Mouse (Mus musculus) effector memory CD4-positive, alpha-beta T cell, adult 7 months (primary cell): Measurements from ENCODE around the gene Pi4kb. TPM values are rescaled to one million over a fixed set of nuclear protein-coding genes. Genes with fewer than 3 reads are reported as not detected.

ENCODE experiments used
- polyA plus RNA-seq: library from polyadenylated mRNA; unstranded; fragments of 100-300 nt; shearing (Covaris generic); gene quantifications from one replicate; pipeline ENCODE4 v1.2.1, GENCODE M21; 2017

The Pi4kb gene
- polyA plus RNA-seq: 17.4 TPM

DNA sequence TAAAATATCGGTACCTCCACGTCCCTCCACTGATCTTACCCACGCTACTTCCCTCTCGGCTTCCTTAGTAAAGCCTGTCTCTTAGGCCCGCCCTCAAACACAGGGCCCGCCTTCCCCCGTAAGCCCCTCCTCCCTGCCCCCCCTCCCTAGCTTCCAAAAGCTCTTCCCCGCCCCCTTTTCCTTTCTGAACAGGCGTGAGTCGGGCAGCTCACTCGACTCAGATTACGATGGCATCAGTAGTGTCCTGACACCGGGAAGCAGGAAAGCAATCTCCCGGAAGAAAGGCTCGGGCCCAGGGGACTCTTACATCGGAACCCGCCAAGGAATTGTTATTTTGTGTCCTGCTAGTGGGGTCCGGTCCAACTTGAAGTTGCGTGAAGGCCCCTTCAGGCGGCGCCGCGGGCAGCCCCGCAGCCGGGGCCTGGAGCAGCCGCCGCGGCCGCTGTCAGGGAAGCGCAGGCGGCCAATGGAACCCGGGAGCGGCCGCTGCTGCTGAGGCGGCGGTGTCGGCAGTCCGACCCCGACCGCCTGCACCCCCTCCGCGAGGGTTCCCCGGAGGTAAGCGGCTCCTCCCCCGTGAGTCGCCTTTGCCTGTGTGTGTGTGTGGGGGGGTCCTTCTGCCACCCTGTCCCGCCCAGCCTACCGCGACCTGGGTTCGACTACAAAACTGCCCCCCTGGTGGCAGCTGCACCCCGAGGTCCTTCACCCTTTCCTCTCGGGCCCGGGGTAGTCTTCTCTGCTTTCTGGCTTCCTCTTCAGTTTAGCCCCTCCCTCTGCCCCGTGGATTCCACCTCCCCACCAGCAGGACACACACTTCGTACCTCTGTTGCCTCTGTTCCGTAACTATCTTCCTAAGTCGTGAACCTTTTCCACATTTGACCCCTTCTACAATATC is at the start of gene Pi4kb:
Gene Pi4kb, plus strand, starts transcription at position 204 of the 895 bp plus-strand sequence.

DNA sequence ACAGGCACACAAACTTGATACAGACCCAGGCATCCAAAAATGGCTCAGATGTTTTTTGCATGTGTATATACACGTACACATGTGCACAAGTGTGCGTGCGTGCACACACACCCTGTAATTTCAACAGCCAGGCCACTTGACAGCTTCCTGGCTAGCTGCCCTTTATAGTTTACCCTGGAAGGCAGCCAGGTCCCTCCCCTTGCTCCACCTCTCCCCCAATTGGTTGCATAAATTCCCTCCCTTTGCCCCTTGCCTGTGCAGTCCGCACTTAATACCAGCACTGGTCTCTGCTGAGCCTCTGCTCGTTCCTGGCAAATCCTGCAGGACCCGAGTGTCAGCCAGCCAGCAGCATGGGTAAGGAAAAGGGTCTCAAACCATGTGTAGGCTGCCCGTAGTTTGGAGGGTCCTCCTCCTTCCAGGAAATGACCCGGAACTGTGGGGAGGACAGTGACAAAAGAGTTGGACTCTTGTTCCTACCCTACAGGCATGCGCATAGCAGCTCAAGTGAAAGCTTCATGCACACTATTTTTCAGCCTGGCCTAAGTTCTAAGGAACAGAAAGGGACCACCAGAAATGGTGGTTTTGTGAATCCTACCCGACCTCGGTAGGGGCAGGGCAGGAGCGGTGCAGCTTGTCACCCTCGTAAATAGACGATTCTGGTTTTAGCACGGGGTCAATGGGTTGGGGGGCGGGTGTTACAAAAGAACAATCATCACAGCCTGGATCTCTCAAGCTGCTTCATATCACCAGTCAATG is 41.5 kb upstream of the Pi4kb start, which contains the start of gene Selenbp1:
Gene Selenbp1, plus strand, starts transcription at position 248 of the 756 bp plus-strand sequence.

DNA sequence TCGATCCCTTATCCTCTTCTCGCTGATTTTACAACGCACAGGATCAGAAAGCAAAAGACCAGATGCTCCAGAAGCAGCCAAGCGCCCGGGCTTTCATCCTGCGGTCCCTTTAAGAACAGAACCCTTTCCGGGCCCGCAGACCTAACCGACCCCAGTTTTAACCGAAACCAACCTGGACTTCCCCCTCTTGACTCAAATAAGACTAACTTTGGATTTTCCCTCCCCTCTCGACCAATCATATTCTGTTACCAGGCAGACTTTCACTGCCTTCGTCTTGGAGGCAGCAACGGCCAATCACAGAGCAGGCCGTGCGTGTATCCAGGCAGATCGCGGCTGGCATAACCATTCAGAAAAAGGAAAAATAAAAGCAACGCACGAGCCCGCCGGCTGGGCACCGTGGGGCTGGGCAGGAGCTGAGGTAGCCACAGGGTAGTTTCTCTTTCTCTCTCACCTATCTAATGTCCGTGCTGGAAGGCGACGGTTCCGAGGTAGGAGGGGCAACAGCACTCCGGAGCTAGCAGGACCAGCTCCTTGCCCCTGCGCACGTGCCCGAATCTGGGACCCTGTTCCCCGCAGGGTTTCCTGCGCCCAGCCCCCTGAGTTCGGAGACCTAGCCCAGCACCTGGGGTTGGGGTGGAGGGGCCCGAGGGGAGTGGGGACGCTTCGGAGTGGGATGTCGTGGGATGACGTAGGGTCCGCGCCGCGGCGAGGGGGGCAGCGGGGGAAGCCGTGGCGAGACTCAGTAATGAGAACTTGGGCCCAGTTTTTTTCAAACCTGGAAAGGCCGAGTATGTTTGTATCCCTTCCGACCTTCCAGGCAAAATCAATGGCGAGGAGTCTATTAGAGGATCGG is 20.5 kb upstream of the Pi4kb start, which contains the start of gene Rfx5:
Gene Rfx5, plus strand, starts transcription at position 312 of the 853 bp plus-strand sequence.

DNA sequence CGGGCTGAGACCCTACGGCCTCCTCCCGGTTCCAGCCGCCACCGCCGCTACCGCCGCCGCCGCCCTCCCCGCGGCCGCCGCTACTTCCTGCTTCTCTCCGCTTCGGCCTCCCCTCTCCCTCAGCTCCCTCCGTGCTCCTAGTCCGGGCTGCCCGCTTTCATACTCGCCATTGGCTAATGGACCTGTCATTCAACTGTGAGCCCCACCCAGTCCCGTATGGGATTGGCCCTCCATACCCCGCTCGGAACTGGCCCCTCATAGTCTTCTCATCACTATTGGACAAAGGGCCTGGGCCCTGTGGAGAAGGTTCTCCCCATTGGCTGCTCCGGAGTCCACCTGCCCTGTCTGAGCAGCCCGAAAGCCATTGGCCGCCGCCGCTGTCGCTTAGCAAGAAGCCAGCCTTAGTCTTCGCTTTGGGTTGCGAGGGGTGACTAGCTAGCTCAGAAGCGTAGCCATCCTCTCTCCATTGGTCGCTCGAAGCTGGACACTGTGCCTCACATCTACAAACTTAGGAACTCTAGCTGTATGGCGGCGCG is 40.9 kb downstream of the Pi4kb start, which contains the start of gene Zfp687:
Gene Zfp687, minus strand, starts transcription at position 112 of the 536 bp plus-strand sequence.

DNA sequence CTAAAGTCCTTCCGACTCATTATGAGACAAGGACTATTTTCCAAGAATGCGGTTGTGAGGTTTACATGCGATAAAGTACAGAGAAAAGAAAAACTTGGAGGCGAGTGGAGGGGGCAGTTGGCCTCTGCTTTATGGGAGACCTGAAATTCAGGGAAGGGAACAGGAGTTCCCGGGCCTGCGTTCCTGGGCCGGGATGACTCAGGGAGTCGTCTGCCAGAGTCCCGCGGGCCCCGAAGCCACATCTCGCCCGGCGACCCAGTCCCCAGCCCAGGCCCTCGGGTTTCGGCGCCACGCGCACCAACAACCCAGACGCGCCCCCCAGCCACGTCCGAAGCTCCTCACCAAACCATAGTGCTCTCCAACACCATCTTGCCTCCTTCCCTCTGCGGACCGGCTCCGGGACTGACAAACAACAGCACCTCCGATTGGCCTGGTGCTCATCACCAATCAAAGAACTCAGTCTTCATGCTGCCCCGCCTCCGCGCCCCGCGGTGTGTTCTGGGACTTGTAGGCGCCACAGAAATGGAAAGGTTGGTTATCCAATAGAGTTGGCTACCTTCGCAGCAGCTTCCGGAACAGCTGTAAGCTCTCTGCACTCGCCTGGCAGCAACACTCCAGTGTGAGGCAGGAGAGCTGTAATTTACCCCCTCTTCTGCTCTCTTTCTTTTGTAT is 67.8 kb downstream of the Pi4kb start, which contains the start of gene Psmd4:
Gene Psmd4, minus strand, starts transcription at position 449 of the 672 bp plus-strand sequence.

Other genes with a start within 250 kb of the Pi4kb start
- 0.32 TPM for gene Cgn, start 188.2 kb upstream of the Pi4kb start, polyA plus RNA-seq
- gene Pogz, start 137.2 kb upstream of the Pi4kb start, polyA plus RNA-seq: 17.2 TPM
- gene Psmb4, start 87.8 kb upstream of the Pi4kb start, polyA plus RNA-seq: 221 TPM
- 0.55 TPM for gene Selenbp1, start 41.7 kb upstream of the Pi4kb start, polyA plus RNA-seq
- gene Rfx5, start 20.7 kb upstream of the Pi4kb start, polyA plus RNA-seq: 15.9 TPM
- 42.4 TPM for gene Zfp687, start 40.7 kb downstream of the Pi4kb start, polyA plus RNA-seq
- 289 TPM for gene Psmd4, start 67.9 kb downstream of the Pi4kb start, polyA plus RNA-seq
- gene Pip5k1a, start 132.2 kb downstream of the Pi4kb start, polyA plus RNA-seq: 31.1 TPM
- 82.6 TPM for gene Vps72, start 136.3 kb downstream of the Pi4kb start, polyA plus RNA-seq
- 1.4 TPM for gene Tmod4, start 149.7 kb downstream of the Pi4kb start, polyA plus RNA-seq
- gene Scnm1, start 159.3 kb downstream of the Pi4kb start, polyA plus RNA-seq: 58.6 TPM
- 29.5 TPM for gene Lysmd1, start 159.4 kb downstream of the Pi4kb start, polyA plus RNA-seq
- gene Tnfaip8l2, start 167.6 kb downstream of the Pi4kb start, polyA plus RNA-seq: 282 TPM
- gene Sema6c, start 185.7 kb downstream of the Pi4kb start, polyA plus RNA-seq: 1.2 TPM
- 22.4 TPM for gene Gabpb2, start 243.2 kb downstream of the Pi4kb start, polyA plus RNA-seq